Mouse (Mus musculus) left cerebral cortex, adult 8-10 months (tissue): Measurements from ENCODE around the gene Fam161b. TPM values are rescaled to one million over a fixed set of nuclear protein-coding genes. Genes with fewer than 3 reads are reported as not detected.
"Not testable (repeated sequence)": the region's sequence is repeated elsewhere in the genome, so short reads cannot be mapped to it uniquely, and the experiment has no call there.

Experiments
- DNase-seq, 2 experiments: peaks; one replicate each; pipeline ENCODE4 v3.0.0; 2022; ENCODE audit warnings: low spot score in 2 of 2
- total RNA-seq, 4 experiments: library from RNA; stranded (reverse); gene quantifications; 2 replicates each; pipeline ENCODE4 v1.2.4; 2022

Gene Fam161b
- total RNA-seq, 4 experiments from 2014 or later = 10.5 to 13.1 (median 12.2) TPM

DNA sequence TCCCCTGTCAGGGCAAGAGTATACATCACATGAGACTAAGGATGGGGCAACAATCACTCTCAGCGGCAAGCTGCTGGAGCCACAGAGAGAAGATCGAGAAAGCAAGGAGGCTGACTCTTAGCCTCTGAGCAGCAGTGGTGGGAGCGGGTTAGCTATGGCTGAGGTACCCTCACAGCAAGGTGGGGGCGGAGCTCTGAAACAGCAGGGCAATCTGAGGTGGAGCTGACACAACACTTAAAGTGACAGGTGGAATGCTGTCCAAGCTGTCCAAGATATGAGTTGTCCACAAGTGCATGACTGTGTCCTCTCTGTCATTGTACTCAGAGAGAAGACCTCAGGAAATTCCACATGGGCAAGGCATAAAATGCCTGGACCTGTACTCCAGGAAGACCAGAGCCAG lies 20.7 kb upstream of the Fam161b start:
- DNase-seq = no peak

- DNase-seq = no peak
These were observed 12.3 kb upstream of the Fam161b start for GRCm38 (mm10) chr12:84373831-84374481.

GRCm38 (mm10) chr12:84371647-84372046 lies 10.0 kb upstream of the Fam161b start:
- no peak for DNase-seq

DNA sequence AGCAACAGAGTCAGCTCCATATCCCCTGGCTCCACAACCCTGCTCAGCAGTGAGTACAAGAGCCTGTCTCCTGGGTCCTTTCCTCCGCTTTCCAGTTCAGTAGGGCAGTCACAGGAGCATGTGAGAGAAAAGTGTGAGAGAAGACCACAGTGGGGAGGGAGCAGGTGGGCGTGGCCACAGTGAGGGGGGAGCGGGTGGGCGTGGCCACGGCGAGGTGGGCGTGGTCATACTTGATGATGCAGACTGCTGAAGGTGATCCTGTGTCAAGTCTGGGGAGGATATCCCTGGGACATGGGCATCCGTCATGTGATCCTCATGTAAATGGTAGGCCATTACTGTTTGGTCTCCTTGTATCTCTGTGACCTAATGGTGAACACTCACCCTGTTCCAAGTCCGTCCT lies 5.3 kb upstream of the Fam161b start:
- no peak for DNase-seq

GRCm38 (mm10) chr12:84365137-84365536 lies 3.5 kb upstream of the Fam161b start:
- no peak for DNase-seq

DNA sequence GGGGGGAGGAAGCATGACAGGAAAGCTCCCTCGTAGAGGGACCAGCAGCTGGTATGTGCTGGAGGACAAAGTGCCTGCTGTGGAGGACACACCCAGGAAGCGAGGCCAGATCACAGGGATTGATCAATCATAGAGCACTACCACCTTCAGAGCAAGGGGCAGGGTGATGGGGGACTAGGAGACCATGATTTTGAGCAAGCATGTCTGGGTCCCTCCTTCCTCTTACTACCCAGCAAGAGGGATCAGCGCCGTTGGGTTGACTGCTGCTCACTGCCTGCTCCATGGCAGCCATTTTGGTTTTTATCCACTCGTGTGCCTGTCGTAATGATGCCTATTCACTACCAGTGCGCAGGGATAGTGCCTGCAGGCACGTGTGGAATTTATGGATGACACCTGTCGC lies 2.7 kb upstream of the Fam161b start:
- no peak for DNase-seq

DNA sequence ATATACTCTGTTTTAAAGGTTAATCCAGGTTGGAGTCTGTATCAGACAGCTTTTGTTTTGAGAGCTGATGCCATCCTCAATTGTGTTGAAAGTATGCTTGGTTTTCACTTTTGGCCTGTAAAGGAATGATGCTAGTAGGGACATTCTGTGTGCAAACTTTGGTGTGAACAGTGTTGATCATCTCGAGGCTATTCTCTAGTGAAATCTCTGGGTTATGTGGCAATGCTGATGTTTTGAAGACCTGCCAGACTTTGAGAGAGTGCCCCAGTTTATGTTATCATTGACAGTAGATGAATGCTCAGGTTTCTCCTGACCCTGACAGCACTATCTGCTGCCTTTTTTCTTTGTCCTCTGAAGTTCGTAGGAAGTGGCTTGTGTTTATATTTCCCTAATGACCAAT lies 1.2 kb upstream of the Fam161b start:
- no peak for DNase-seq

- DNase-seq = not testable (repeated sequence)
These were observed 2.9 kb downstream of the Fam161b start for GRCm38 (mm10) chr12:84358699-84359098.

- no peak for DNase-seq
These were observed 14.4 kb downstream of the Fam161b start for GRCm38 (mm10) chr12:84347192-84347591.

- DNase-seq = no peak
These were observed 24.5 kb downstream of the Fam161b start for GRCm38 (mm10) chr12:84336963-84337625.

- no peak for DNase-seq
These were observed 34.5 kb downstream of the Fam161b start for GRCm38 (mm10) chr12:84327111-84327512.

- peak; percentile 74 to 76 for DNase-seq
These were observed 44.7 kb downstream of the Fam161b start, which contains the start of gene Zfp410 for GRCm38 (mm10) chr12:84316721-84317621. TSS of gene Zfp410 (plus strand) at chr12:84316852.

- DNase-seq = no peak
These were observed 45.6 kb downstream of the Fam161b start for GRCm38 (mm10) chr12:84316006-84316405.

DNA sequence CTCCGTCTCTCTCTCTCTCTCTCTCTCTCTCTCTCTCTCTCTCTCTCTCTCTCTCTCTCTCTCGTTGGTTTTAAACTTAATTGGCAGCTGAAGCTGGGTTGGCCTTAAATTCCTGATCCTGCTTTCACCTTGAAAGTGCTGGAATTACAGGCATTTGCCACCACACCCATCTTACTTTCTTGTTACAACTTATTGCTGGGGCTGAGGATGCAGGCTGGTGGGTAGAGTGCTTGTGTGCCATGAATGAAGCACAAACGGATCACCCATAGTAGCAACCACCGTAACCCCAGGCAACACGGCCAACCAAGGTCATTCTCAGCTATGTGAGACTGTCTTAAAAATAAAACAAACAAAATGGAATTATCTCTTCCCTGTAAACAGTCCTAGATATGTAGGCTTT lies 50.3 kb downstream of the Fam161b start:
- no peak for DNase-seq

- no peak for DNase-seq
These were observed 57.1 kb downstream of the Fam161b start for GRCm38 (mm10) chr12:84304554-84304953.

- no peak for DNase-seq
These were observed 57.5 kb downstream of the Fam161b start for GRCm38 (mm10) chr12:84304101-84304500.

DNA sequence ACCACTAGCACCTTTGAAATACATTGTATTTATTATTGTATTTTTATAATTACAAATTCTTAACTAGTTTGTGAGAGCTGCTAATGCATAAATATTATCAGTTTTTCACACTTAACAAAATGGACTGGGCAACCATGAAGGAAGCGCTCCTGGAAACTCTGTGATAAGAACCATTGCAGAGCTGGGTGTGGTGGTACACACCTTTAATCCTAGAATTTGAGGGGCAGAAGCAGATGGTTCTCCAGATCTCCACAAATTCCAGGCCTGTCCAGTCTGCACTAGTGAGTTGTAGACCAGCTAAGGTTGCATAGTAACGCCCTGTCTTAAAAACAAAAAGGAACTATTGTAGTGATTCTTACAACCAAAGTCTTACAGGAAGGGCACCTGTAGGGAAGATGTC lies 62.4 kb downstream of the Fam161b start:
- no peak for DNase-seq

GRCm38 (mm10) chr12:84297851-84298250 lies 63.8 kb downstream of the Fam161b start:
- DNase-seq = no peak
